Mouse (Mus musculus) embryonic fibroblast, embryonic 13.5 days (primary cell): ENCODE results near the gene Atp6v1f.

Experiments
- CTCF ChIP-seq: IDR thresholded peaks from 2 replicates; pipeline ENCODE4 v1.5.1; 2011; ENCODE audit warnings: mild to moderate bottlenecking, control low read depth, low read length, moderate library complexity, borderline replicate concordance; ENCODE audit not compliant: insufficient read depth
- POLR2A ChIP-seq: IDR thresholded peaks from 2 replicates; pipeline ENCODE4 v1.6.1; 2011; ENCODE audit warnings: low read depth, mild to moderate bottlenecking, control low read depth, low read length, moderate library complexity

DNA sequence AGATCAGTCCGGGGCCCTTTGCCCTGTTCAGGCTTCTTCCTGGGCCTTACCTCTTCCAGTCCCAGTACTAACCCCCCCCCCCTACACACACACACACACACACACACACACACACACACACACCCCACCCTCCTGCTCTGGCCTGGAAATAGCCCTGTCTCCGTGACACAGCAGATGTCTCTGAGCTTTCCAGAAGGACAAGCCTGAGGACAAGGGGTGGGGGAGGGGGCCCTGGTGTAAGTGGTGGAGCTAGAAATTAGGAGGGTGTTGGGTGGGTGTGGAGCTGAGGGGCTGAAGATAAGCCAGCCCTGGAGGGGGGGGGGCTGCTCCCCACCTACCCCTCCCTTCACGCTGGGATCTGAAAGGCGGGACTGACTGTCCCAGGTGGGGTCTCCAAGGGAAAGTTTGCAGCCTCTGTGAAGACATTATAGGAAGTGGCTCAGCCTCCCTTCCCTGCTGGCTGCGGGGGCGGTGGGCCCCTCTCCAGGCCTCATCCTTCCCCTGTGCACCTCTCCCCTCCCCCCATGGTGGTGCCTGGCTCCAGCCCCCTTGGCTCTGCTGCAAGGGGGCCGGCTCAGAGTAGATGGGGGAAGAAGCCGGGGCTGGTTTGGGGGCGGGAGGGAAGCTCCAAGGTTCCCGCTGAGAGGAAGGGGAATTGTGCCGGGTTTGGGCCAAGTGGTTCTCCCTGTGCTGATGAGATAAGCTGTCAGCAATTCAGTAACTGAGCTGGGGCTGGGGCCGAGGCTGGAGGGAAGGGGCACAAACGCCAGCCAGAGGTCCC is 32.4 kb upstream of the Atp6v1f start:
- TF ChIP-seq CTCF: no peak
- peak; percentile 38; the same call in 1 of the 2 replicates for TF ChIP-seq POLR2A
